Mouse (Mus musculus): Measurements from ENCODE around the gene Hivep1. TPM values are rescaled to one million over a fixed set of nuclear protein-coding genes. Genes with fewer than 3 reads are reported as not detected.

Hivep1 gene
- polyA plus RNA-seq, 1 experiment: 5.3 TPM

- Histone ChIP-seq H3K36me3 (ENCODE audit: control insufficient read depth, insufficient read depth) (no peaks in the 10 kb centered on the region), H3K27me3 (ENCODE audit: control insufficient read depth, insufficient read depth, insufficient read length) (no peaks in the 10 kb centered on the region), H3ac (ENCODE audit: control insufficient read depth, insufficient read length) (no peak overlapping the region), H3K4me3 (no peak overlapping the region), H3K4me2 (ENCODE audit: low read depth) (no peak overlapping the region), H3K79me2 (ENCODE audit: control insufficient read depth, insufficient read depth) (no peaks in the 10 kb centered on the region)
- TF ChIP-seq SRF (IDR thresholded peaks at IDR 0.05; ENCODE audit: control insufficient read depth, insufficient read length, low read depth) (no peak), MYOG (IDR thresholded peaks at IDR 0.05; ENCODE audit: control insufficient read depth in 1 of 3, insufficient read depth in 1 of 3, insufficient read length in 2 of 3, low read depth in 2 of 3) (no peak), MYOD1 (IDR thresholded peaks at IDR 0.05; ENCODE audit: control insufficient read depth in 1 of 3, insufficient read length in 2 of 3, low read depth in 2 of 3) (no peak), TCF12 (IDR thresholded peaks at IDR 0.05; ENCODE audit: insufficient read depth, poor library complexity, severe bottlenecking) (no peak), E2F4 (IDR thresholded peaks at IDR 0.05; ENCODE audit: insufficient read depth) (no peak), POLR2A (IDR thresholded peaks at IDR 0.05; ENCODE audit: insufficient read length, low read depth) (no peak), POLR2AphosphoS2 (IDR thresholded peaks at IDR 0.05; ENCODE audit: insufficient read length, low read depth) (no peak), USF1 (IDR thresholded peaks at IDR 0.05; ENCODE audit: low read depth) (no peak), REST (IDR thresholded peaks at IDR 0.05; ENCODE audit: insufficient read depth, insufficient read length) (no peak), TCF3 (IDR thresholded peaks at IDR 0.05; ENCODE audit: insufficient read length, low read depth) (no peak), MAX (IDR thresholded peaks at IDR 0.05; ENCODE audit: low read depth) (no peak), CEBPB (IDR thresholded peaks at IDR 0.05; ENCODE audit: insufficient read depth, poor library complexity, severe bottlenecking) (no peak)
These were observed 41.6 kb downstream of the Hivep1 start for GRCm38 (mm10) chr13:42093268-42094042.

- Histone ChIP-seq H3K27me3 (ENCODE audit: control insufficient read depth, insufficient read depth, insufficient read length) (no peaks in the 10 kb centered on the region), H3ac (ENCODE audit: control insufficient read depth, insufficient read length) (no peak overlapping the region), H3K4me3 (no peak overlapping the region), H3K79me2 (ENCODE audit: control insufficient read depth, insufficient read depth) (no peaks in the 10 kb centered on the region), H3K36me3 (ENCODE audit: control insufficient read depth, insufficient read depth) (no peaks in the 10 kb centered on the region), H3K4me2 (ENCODE audit: low read depth) (no peak overlapping the region)
- no peak for TF ChIP-seq CEBPB (IDR thresholded peaks at IDR 0.05; ENCODE audit: insufficient read depth, poor library complexity, severe bottlenecking)
- no peak for TF ChIP-seq POLR2A (IDR thresholded peaks at IDR 0.05; ENCODE audit: insufficient read length, low read depth)
- TF ChIP-seq REST (IDR thresholded peaks at IDR 0.05; ENCODE audit: insufficient read depth, insufficient read length): no peak
- TF ChIP-seq MYOD1 (IDR thresholded peaks at IDR 0.05; ENCODE audit: control insufficient read depth in 1 of 3, insufficient read length in 2 of 3, low read depth in 2 of 3): no peak
- no peak for TF ChIP-seq POLR2AphosphoS2 (IDR thresholded peaks at IDR 0.05; ENCODE audit: insufficient read length, low read depth)
- no peak for TF ChIP-seq USF1 (IDR thresholded peaks at IDR 0.05; ENCODE audit: low read depth)
- no peak for TF ChIP-seq MAX (IDR thresholded peaks at IDR 0.05; ENCODE audit: low read depth)
These were observed 44.1 kb downstream of the Hivep1 start for GRCm38 (mm10) chr13:42095826-42096515.

GRCm38 (mm10) chr13:42097109-42097508, 45.3 kb downstream of the Hivep1 start:
- no peak overlapping the region for H3K4me2 ChIP-seq (ENCODE audit: low read depth)
- no peak for TF ChIP-seq MYOD1 (IDR thresholded peaks at IDR 0.05; ENCODE audit: control insufficient read depth in 1 of 3, insufficient read length in 2 of 3, low read depth in 2 of 3)
- TF ChIP-seq E2F4 (IDR thresholded peaks at IDR 0.05; ENCODE audit: insufficient read depth): no peak
- no peak for TF ChIP-seq CEBPB (IDR thresholded peaks at IDR 0.05; ENCODE audit: insufficient read depth, poor library complexity, severe bottlenecking)
- peak; percentile 45 for TF ChIP-seq USF1 (IDR thresholded peaks at IDR 0.05; ENCODE audit: low read depth)
- no peak for TF ChIP-seq TCF3 (IDR thresholded peaks at IDR 0.05; ENCODE audit: insufficient read length, low read depth)
- no peaks in the 10 kb centered on the region for H3K36me3 ChIP-seq (ENCODE audit: control insufficient read depth, insufficient read depth)
- H3K79me2 ChIP-seq (ENCODE audit: control insufficient read depth, insufficient read depth): no peaks in the 10 kb centered on the region
- no peaks in the 10 kb centered on the region for H3K27me3 ChIP-seq (ENCODE audit: control insufficient read depth, insufficient read depth, insufficient read length)
- H3K4me3 ChIP-seq: no peak overlapping the region
- no peak overlapping the region for H3ac ChIP-seq (ENCODE audit: control insufficient read depth, insufficient read length)

- TF ChIP-seq MAX (IDR thresholded peaks at IDR 0.05; ENCODE audit: low read depth) (no peak), MYOD1 (IDR thresholded peaks at IDR 0.05; ENCODE audit: control insufficient read depth in 1 of 3, insufficient read length in 2 of 3, low read depth in 2 of 3) (no peak), POLR2AphosphoS2 (IDR thresholded peaks at IDR 0.05; ENCODE audit: insufficient read length, low read depth) (no peak), TCF3 (IDR thresholded peaks at IDR 0.05; ENCODE audit: insufficient read length, low read depth) (no peak), CEBPB (IDR thresholded peaks at IDR 0.05; ENCODE audit: insufficient read depth, poor library complexity, severe bottlenecking) (no peak), USF1 (IDR thresholded peaks at IDR 0.05; ENCODE audit: low read depth) (no peak), REST (IDR thresholded peaks at IDR 0.05; ENCODE audit: insufficient read depth, insufficient read length) (no peak), SRF (IDR thresholded peaks at IDR 0.05; ENCODE audit: control insufficient read depth, insufficient read length, low read depth) (no peak)
- Histone ChIP-seq H3ac (ENCODE audit: control insufficient read depth, insufficient read length) (no peak overlapping the region), H3K36me3 (ENCODE audit: control insufficient read depth, insufficient read depth) (no peaks in the 10 kb centered on the region), H3K79me2 (ENCODE audit: control insufficient read depth, insufficient read depth) (no peaks in the 10 kb centered on the region), H3K27me3 (ENCODE audit: control insufficient read depth, insufficient read depth, insufficient read length) (no peaks in the 10 kb centered on the region), H3K4me3 (no peak overlapping the region), H3K4me2 (ENCODE audit: low read depth) (no peak overlapping the region)
These were observed 46.7 kb downstream of the Hivep1 start for GRCm38 (mm10) chr13:42098522-42098921.

- H3K27me3 ChIP-seq (ENCODE audit: control insufficient read depth, insufficient read depth, insufficient read length): no peaks in the 10 kb centered on the region
- no peak overlapping the region for H3ac ChIP-seq (ENCODE audit: control insufficient read depth, insufficient read length)
- no peak overlapping the region for H3K4me2 ChIP-seq (ENCODE audit: low read depth)
- H3K79me2 ChIP-seq (ENCODE audit: control insufficient read depth, insufficient read depth): no peaks in the 10 kb centered on the region
- no peaks in the 10 kb centered on the region for H3K36me3 ChIP-seq (ENCODE audit: control insufficient read depth, insufficient read depth)
- H3K4me3 ChIP-seq: no peak overlapping the region
- no peak for TF ChIP-seq MYOD1 (IDR thresholded peaks at IDR 0.05; ENCODE audit: control insufficient read depth in 1 of 3, insufficient read length in 2 of 3, low read depth in 2 of 3)
- no peak for TF ChIP-seq POLR2A (IDR thresholded peaks at IDR 0.05; ENCODE audit: insufficient read length, low read depth)
- TF ChIP-seq MYOG (IDR thresholded peaks at IDR 0.05; ENCODE audit: control insufficient read depth in 1 of 3, insufficient read depth in 1 of 3, insufficient read length in 2 of 3, low read depth in 2 of 3): no peak
- no peak for TF ChIP-seq TCF3 (IDR thresholded peaks at IDR 0.05; ENCODE audit: insufficient read length, low read depth)
- no peak for TF ChIP-seq SRF (IDR thresholded peaks at IDR 0.05; ENCODE audit: control insufficient read depth, insufficient read length, low read depth)
- no peak for TF ChIP-seq E2F4 (IDR thresholded peaks at IDR 0.05; ENCODE audit: insufficient read depth)
- no peak for TF ChIP-seq POLR2AphosphoS2 (IDR thresholded peaks at IDR 0.05; ENCODE audit: insufficient read length, low read depth)
- TF ChIP-seq MAX (IDR thresholded peaks at IDR 0.05; ENCODE audit: low read depth): no peak
- no peak for TF ChIP-seq USF1 (IDR thresholded peaks at IDR 0.05; ENCODE audit: low read depth)
- no peak for TF ChIP-seq REST (IDR thresholded peaks at IDR 0.05; ENCODE audit: insufficient read depth, insufficient read length)
- no peak for TF ChIP-seq TCF12 (IDR thresholded peaks at IDR 0.05; ENCODE audit: insufficient read depth, poor library complexity, severe bottlenecking)
- no peak for TF ChIP-seq CEBPB (IDR thresholded peaks at IDR 0.05; ENCODE audit: insufficient read depth, poor library complexity, severe bottlenecking)
These were observed 47.7 kb downstream of the Hivep1 start for GRCm38 (mm10) chr13:42099523-42099922.
